In genomic region chr14:71671994-71672393, GRCm38 (mm10) we compare ENCODE assay signal across 26 mouse cellular contexts.
"Had no signal": no experiment of that assay in that cellular context is flagged by ENCODE, and none has a peak within 500 bp of the region (broad histone marks: within the 10 kb centered on the region; RNA-seq: fewer than 3 reads in every experiment).

No protein-coding gene starts in this region.

- H3K4me2 ChIP-seq: intestine, embryonic 15.5 days; kidney, embryonic 15.5 days; limb, embryonic 13.5 days; liver, embryonic 12.5 days; liver, embryonic 15.5 days; lung, embryonic 15.5 days; midbrain, embryonic 12.5 days; neural tube, embryonic 13.5 days had no signal

- H3K27ac ChIP-seq: intestine, embryonic 15.5 days; kidney, embryonic 15.5 days; limb, embryonic 10.5 days; limb, embryonic 13.5 days; liver, embryonic 12.5 days; liver, embryonic 15.5 days; lung, embryonic 15.5 days; midbrain, embryonic 12.5 days; neural tube, embryonic 13.5 days; stomach, postnatal 0 days had no signal

- H3K4me1 ChIP-seq: intestine, embryonic 15.5 days; kidney, embryonic 15.5 days; limb, embryonic 10.5 days; limb, embryonic 13.5 days; liver, embryonic 12.5 days; liver, embryonic 15.5 days; lung, embryonic 15.5 days; megakaryocyte, embryonic 14.5 days; midbrain, embryonic 12.5 days; neural tube, embryonic 13.5 days had no signal

- DNase-seq: kidney, adult 11 months; kidney, adult 8-10 months; kidney, postnatal 10 days; kidney, postnatal 36 days; layer of hippocampus, adult 9-11 months; liver; lung, adult 18-20 months; lung, postnatal 10 days; lung, postnatal 36 days; right cerebral cortex, adult 18-20 months; right cerebral cortex, postnatal 14 days; right cerebral cortex, postnatal 4 days; thymus, adult 2 months; thymus, postnatal 14 days had no signal

- H3K36me3 ChIP-seq: intestine, embryonic 15.5 days; kidney, embryonic 15.5 days; limb, embryonic 10.5 days; limb, embryonic 13.5 days; liver, embryonic 12.5 days; liver, embryonic 15.5 days; lung, embryonic 15.5 days; midbrain, embryonic 12.5 days; neural tube, embryonic 13.5 days had no signal

- H3K27me3 ChIP-seq: intestine, embryonic 15.5 days; kidney, embryonic 15.5 days; liver, embryonic 12.5 days; liver, embryonic 15.5 days; lung, embryonic 15.5 days; midbrain, embryonic 12.5 days; neural tube, embryonic 13.5 days had no signal

- H3K9ac ChIP-seq: intestine, embryonic 15.5 days; kidney, embryonic 15.5 days; limb, embryonic 13.5 days; liver, embryonic 12.5 days; liver, embryonic 15.5 days; lung, embryonic 15.5 days; midbrain, embryonic 12.5 days; neural tube, embryonic 13.5 days had no signal

- H3K4me3 ChIP-seq: intestine, embryonic 15.5 days; kidney, embryonic 15.5 days; limb, embryonic 10.5 days; limb, embryonic 13.5 days; liver, embryonic 12.5 days; liver, embryonic 15.5 days; lung, embryonic 15.5 days; megakaryocyte, embryonic 14.5 days; midbrain, embryonic 12.5 days; myocyte; neural tube, embryonic 13.5 days had no signal

- ATAC-seq: intestine, embryonic 15.5 days; liver, embryonic 12.5 days had no signal

- H3K9me3 ChIP-seq: intestine, embryonic 15.5 days; kidney, embryonic 15.5 days; limb, embryonic 10.5 days; limb, embryonic 13.5 days; liver, embryonic 12.5 days; liver, embryonic 15.5 days; lung, embryonic 15.5 days; megakaryocyte, embryonic 14.5 days; midbrain, embryonic 12.5 days; neural tube, embryonic 13.5 days had no signal
